Mouse (Mus musculus) spleen, adult 2 months (tissue): ENCODE measurements at regions not wholly inside any gene's neighbourhood (a gene's known extent, or its start where the extent isn't known, plus 50 kb on each side); places are given as distances from the start of the nearest gene placed in this dataset.

ENCODE experiments used
- CTCF ChIP-seq: fragments of 200-500 bp; IDR thresholded peaks from 2 replicates; pipeline ENCODE4 v1.5.1; 2011; ENCODE audit warnings: mild to moderate bottlenecking, inconsistent platforms; ENCODE audit not compliant: insufficient read depth, insufficient read length, insufficient replicate concordance; ENCODE audit errors: extremely low read depth
- POLR2A ChIP-seq: fragments of 200-500 bp; IDR thresholded peaks from 2 replicates; pipeline ENCODE4 v1.6.1; 2011; ENCODE audit warnings: low read depth, low read length, inconsistent platforms

- TF ChIP-seq CTCF (no peak), POLR2A (no peak)
Measured at GRCm38 (mm10) chr9:23591906-23592305, 369.0 kb downstream of the Bmper start.
